Mouse (Mus musculus): Measurements from ENCODE around the gene Rpusd3.

DNA sequence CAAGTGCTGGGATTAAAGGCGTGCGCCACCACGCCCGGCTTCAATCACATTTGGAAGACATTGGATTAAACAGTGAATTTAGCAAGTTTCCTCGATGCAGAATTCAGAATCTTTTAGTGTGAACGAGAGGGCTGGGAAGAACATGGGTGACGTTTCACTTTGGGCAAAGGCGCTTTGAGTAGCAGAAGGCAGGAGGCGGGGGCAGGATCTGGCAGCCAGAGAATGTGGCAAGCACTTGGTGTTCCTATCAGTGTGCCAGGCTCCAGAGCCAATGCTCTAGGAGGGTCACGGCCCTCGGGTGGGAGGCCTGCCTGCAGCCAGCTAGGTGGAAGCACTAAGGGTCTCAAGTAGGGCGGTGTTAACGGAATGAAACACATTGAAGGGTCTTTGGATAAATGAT lies 17.0 kb downstream of the Rpusd3 start:
- TF ChIP-seq POLR2A (IDR thresholded peaks at IDR 0.05; ENCODE audit: insufficient read length, low read depth) (no peak), MYOG (IDR thresholded peaks at IDR 0.05; ENCODE audit: control insufficient read depth in 1 of 3, insufficient read depth in 1 of 3, insufficient read length in 2 of 3, low read depth in 2 of 3) (no peak), USF1 (IDR thresholded peaks at IDR 0.05; ENCODE audit: low read depth) (no peak), E2F4 (IDR thresholded peaks at IDR 0.05; ENCODE audit: insufficient read depth) (no peak), CEBPB (IDR thresholded peaks at IDR 0.05; ENCODE audit: insufficient read depth, poor library complexity, severe bottlenecking) (no peak), TCF3 (IDR thresholded peaks at IDR 0.05; ENCODE audit: insufficient read length, low read depth) (no peak), POLR2AphosphoS2 (IDR thresholded peaks at IDR 0.05; ENCODE audit: insufficient read length, low read depth) (no peak), TCF12 (IDR thresholded peaks at IDR 0.05; ENCODE audit: insufficient read depth, poor library complexity, severe bottlenecking) (no peak), MYOD1 (IDR thresholded peaks at IDR 0.05; ENCODE audit: control insufficient read depth in 1 of 3, insufficient read length in 2 of 3, low read depth in 2 of 3) (no peak), MAX (IDR thresholded peaks at IDR 0.05; ENCODE audit: low read depth) (no peak), REST (IDR thresholded peaks at IDR 0.05; ENCODE audit: insufficient read depth, insufficient read length) (no peak)

All from myocyte (in vitro differentiated cells).